Mouse (Mus musculus) heart, postnatal 25 days (tissue): ENCODE results near the gene Hoxb1. TPM values are rescaled to one million over a fixed set of nuclear protein-coding genes. Genes with fewer than 3 reads are reported as not detected.

ENCODE experiments used
- DNase-seq: peaks from one replicate; pipeline ENCODE4 v3.0.0; 2022; ENCODE audit warnings: low spot score
- intact Hi-C: fragments of 180-260 bp; cut with DNase I; formaldehyde crosslinking; loops from one replicate; pipeline ENCODE4 v1.15.1; 2025
- total RNA-seq, 2 experiments: library from RNA; stranded (reverse); gene quantifications; 2 replicates each; pipeline ENCODE4 v1.2.3; 2021

The Hoxb1 gene
- total RNA-seq, 2 experiments from 2014 or later: not detected

- intact Hi-C loops: no loop called here
Observed at GRCm38 (mm10) chr11:96332618-96333032, 32.9 kb upstream of the Hoxb1 start.

GRCm38 (mm10) chr11:96333241-96334001, 32.1 kb upstream of the Hoxb1 start:
- DNase-seq: no peak
- intact Hi-C loops: no loop called here

More at GRCm38 (mm10) chr11:96332618-96333032, 32.9 kb upstream of the Hoxb1 start:
- no peak for DNase-seq

GRCm38 (mm10) chr11:96334002-96334364, 31.6 kb upstream of the Hoxb1 start:
- DNase-seq: no peak
- intact Hi-C loops: no loop called here

- intact Hi-C loops: no loop called here
Observed at GRCm38 (mm10) chr11:96334998-96335397, 30.6 kb upstream of the Hoxb1 start.

GRCm38 (mm10) chr11:96336597-96336996, 29.0 kb upstream of the Hoxb1 start:
- intact Hi-C loops: no loop called here
- DNase-seq: no peak

More at GRCm38 (mm10) chr11:96334998-96335397, 30.6 kb upstream of the Hoxb1 start:
- DNase-seq: no peak

GRCm38 (mm10) chr11:96337026-96337425, 28.5 kb upstream of the Hoxb1 start:
- intact Hi-C loops: no loop called here
- DNase-seq: no peak

- no peak for DNase-seq
- intact Hi-C loops: no loop called here
Observed at GRCm38 (mm10) chr11:96338957-96339855, 26.3 kb upstream of the Hoxb1 start.

GRCm38 (mm10) chr11:96340698-96341365, 24.7 kb upstream of the Hoxb1 start:
- no peak for DNase-seq
- intact Hi-C loops: no loop called here

- intact Hi-C loops: no loop called here
- no peak for DNase-seq
Observed at GRCm38 (mm10) chr11:96341701-96342575, 23.6 kb upstream of the Hoxb1 start.

GRCm38 (mm10) chr11:96342576-96342930, 23.0 kb upstream of the Hoxb1 start:
- DNase-seq: no peak
- intact Hi-C loops: no loop called here

- intact Hi-C loops: no loop called here
- no peak for DNase-seq
Observed at GRCm38 (mm10) chr11:96343206-96343745, 22.3 kb upstream of the Hoxb1 start.

GRCm38 (mm10) chr11:96344061-96344877, 21.3 kb upstream of the Hoxb1 start:
- intact Hi-C loops: no loop called here
- no peak for DNase-seq

- DNase-seq: no peak
- intact Hi-C loops: no loop called here
Observed at GRCm38 (mm10) chr11:96344878-96345159, 20.7 kb upstream of the Hoxb1 start.

GRCm38 (mm10) chr11:96345220-96345892, 20.2 kb upstream of the Hoxb1 start:
- intact Hi-C loops: no loop called here
- no peak for DNase-seq

- DNase-seq: no peak
- intact Hi-C loops: no loop called here
Observed at GRCm38 (mm10) chr11:96345893-96346806, 19.4 kb upstream of the Hoxb1 start.

- intact Hi-C loops: no loop called here
Observed at GRCm38 (mm10) chr11:96346916-96347520, 18.5 kb upstream of the Hoxb1 start.

GRCm38 (mm10) chr11:96347717-96348116, 17.8 kb upstream of the Hoxb1 start:
- DNase-seq: no peak
- intact Hi-C loops: no loop called here

More at GRCm38 (mm10) chr11:96346916-96347520, 18.5 kb upstream of the Hoxb1 start:
- DNase-seq: no peak
